Mouse (Mus musculus) olfactory bulb, adult 2 months (tissue): ENCODE data around the gene Mtfp1.

Experiments used
- CTCF ChIP-seq: fragments of 200-500 bp; IDR thresholded peaks from 2 replicates; pipeline ENCODE4 v1.5.1; 2012; ENCODE audit warnings: low read depth, mild to moderate bottlenecking, low read length, moderate library complexity; ENCODE audit not compliant: insufficient read depth
- POLR2A ChIP-seq: fragments of 200-500 bp; IDR thresholded peaks from 2 replicates; pipeline ENCODE4 v1.6.1; 2012; ENCODE audit warnings: mild to moderate bottlenecking, low read depth, low read length, moderate library complexity; ENCODE audit not compliant: insufficient read depth

GRCm38 (mm10) chr11:4122226-4122625 is 27.0 kb upstream of the Mtfp1 start:
- TF ChIP-seq POLR2A (no peak), CTCF (no peak)
